Mouse (Mus musculus) midbrain, embryonic 10.5 days (tissue): ENCODE measurements around the gene Trim39. TPM values are rescaled to one million over a fixed set of nuclear protein-coding genes. Genes with fewer than 3 reads are reported as not detected.

ENCODE experiments used
- DNase-seq: peaks from one replicate; pipeline ENCODE4 v3.0.0-alpha.2; 2017; ENCODE audit warnings: low spot score
- H3K27ac ChIP-seq: fragments of 300-500 bp; sonication (generic); replicated peaks from 2 replicates; pipeline ENCODE4 v1.5.1; 2016; ENCODE audit warnings: mild to moderate bottlenecking
- H3K27me3 ChIP-seq: fragments of 300-500 bp; sonication (generic); 2 replicates; pipeline ENCODE4 v1.6.1; 2016; ENCODE audit warnings: low read depth, mild to moderate bottlenecking; ENCODE audit not compliant: poor library complexity, severe bottlenecking
- H3K36me3 ChIP-seq: fragments of 300-500 bp; sonication (generic); 2 replicates; pipeline ENCODE4 v1.6.1; 2016; ENCODE audit warnings: mild to moderate bottlenecking, moderate library complexity
- H3K4me1 ChIP-seq: fragments of 300-500 bp; sonication (generic); 2 replicates; pipeline ENCODE4 v1.6.1; 2016
- H3K4me3 ChIP-seq: fragments of 300-500 bp; sonication (generic); 2 replicates; pipeline ENCODE4 v1.5.1; 2016; ENCODE audit warnings: mild to moderate bottlenecking, moderate library complexity
- H3K9me3 ChIP-seq: fragments of 300-500 bp; sonication (generic); replicated peaks from 2 replicates; pipeline ENCODE4 v1.6.1; 2016; ENCODE audit warnings: mild to moderate bottlenecking
- WGBS: fragments of 180-500 bp; shearing (Covaris S2); methylation state at CpG from one replicate; pipeline ENCODE4 v1.1.7; 2016; 5-methylcytosine and 5-hydroxymethylcytosine counted together
- polyA plus RNA-seq: library from polyadenylated mRNA; unstranded; fragments of >200 nt; fragmentation: Nextera tagmentation; extraction: Ambion mirVana; gene quantifications from 2 replicates; pipeline ENCODE4 v1.2.1, GENCODE M21; 2016

The Trim39 gene
- polyA plus RNA-seq, 1 experiment from 2014 or later = 21.2 TPM

DNA sequence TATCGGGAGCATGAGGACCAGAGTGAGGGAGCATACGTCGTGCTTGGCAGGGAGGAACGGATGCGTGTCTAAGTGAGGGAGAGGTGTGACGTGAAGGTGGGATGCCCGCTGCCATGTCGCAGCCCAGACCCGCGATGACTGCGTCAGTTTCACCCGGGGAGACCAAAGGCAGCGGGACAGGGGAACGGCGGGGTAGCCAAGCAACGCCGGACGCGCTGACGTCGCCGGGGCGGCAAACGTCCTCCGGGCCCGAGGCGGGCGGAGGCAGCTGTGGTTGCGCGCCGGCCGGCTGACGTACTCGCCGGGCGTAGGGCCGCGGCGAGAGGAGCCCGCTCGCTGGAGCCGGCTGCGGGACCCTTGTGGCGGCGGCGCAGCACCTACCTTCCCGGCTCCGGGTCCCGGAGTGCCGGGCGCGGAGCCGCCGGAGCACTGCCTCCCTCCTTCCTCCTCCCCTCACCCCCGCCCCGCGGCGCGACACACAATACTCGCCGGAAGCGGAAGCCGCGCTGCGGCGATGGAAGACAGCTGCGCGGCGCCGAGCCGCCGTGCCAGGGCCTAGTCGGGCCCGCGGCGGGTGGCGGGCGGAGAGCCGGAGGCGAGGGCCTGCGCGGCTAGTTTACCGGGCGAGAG, 976 bp downstream of the Trim39 start:
- peak; percentile 92 for DNase-seq
- under 1% methylated on average over 68 of the region's 84 CpGs for WGBS
- H3K36me3 ChIP-seq = peaks cover 64% of the 10 kb centered on the region
- H3K9me3 ChIP-seq = no peaks in the 10 kb centered on the region
- peak overlapping the region; percentile 80 for H3K4me3 ChIP-seq
- H3K27me3 ChIP-seq = no peaks in the 10 kb centered on the region
- peak overlapping the region; percentile 99 for H3K27ac ChIP-seq
- H3K4me1 ChIP-seq = peaks cover 31% of the 10 kb centered on the region

DNA sequence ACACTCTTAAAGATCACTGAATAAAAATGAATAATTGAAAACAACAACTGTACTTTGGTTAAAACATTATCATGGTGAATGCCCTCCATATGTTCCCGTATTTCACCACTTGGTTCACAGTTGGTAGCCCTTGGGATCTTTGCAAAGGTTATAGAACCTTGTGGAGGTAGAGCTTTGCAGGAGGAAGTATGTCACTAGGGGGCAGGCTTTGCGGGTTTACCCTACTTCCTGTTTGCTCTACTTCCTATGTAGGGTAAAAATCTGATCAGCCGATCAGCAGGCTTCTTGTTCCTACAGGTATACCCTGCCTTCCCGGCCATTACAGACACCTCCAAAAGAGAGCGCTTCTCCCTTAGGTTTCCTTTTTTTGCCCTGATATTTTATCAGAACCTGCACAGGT, 6.2 kb downstream of the Trim39 start:
- no peak for DNase-seq
- Histone ChIP-seq H3K4me1 (peaks cover 11% of the 10 kb centered on the region), H3K27me3 (no peaks in the 10 kb centered on the region), H3K36me3 (peaks cover 79% of the 10 kb centered on the region), H3K9me3 (no peaks in the 10 kb centered on the region), H3K4me3 (no peak overlapping the region), H3K27ac (no peak overlapping the region)
- WGBS = 81% methylated on average over 5 of the region's 5 CpGs

DNA sequence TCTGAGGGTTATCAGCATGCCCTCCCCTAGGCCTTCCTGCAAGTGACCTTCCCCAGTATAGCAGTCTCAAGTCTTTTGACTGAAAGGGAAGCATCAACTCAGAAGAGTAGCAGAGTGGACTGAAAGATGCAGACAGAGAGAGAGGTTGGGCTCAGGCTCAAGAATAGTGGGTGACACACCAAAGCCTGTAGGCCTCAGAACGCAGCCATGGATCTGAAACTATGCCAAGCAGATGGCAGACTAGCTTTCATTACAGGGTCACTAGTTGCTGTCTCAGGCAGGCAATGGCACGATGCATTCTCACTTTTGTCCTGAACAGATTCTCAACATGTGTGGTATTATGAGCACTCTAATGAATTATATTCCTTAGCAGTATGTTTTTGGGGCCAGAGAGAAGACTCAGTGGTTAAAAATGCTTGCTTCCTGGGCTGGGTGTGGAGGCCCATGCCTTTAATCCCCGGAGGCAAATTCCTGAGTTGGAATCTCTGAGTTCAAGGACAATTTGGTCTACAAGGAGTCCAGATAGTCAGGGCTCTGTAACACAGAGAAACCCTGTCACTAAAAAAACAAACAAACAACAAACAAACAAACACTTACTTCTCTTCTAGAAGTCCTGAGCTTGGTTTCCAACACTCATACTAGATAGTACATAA, 7.6 kb downstream of the Trim39 start:
- Histone ChIP-seq H3K9me3 (no peaks in the 10 kb centered on the region), H3K4me3 (no peak overlapping the region), H3K27me3 (no peaks in the 10 kb centered on the region), H3K4me1 (no peaks in the 10 kb centered on the region), H3K27ac (no peak overlapping the region), H3K36me3 (peaks cover 93% of the 10 kb centered on the region)
- 93% methylated on average over 3 of the region's 3 CpGs for WGBS
- no peak for DNase-seq

DNA sequence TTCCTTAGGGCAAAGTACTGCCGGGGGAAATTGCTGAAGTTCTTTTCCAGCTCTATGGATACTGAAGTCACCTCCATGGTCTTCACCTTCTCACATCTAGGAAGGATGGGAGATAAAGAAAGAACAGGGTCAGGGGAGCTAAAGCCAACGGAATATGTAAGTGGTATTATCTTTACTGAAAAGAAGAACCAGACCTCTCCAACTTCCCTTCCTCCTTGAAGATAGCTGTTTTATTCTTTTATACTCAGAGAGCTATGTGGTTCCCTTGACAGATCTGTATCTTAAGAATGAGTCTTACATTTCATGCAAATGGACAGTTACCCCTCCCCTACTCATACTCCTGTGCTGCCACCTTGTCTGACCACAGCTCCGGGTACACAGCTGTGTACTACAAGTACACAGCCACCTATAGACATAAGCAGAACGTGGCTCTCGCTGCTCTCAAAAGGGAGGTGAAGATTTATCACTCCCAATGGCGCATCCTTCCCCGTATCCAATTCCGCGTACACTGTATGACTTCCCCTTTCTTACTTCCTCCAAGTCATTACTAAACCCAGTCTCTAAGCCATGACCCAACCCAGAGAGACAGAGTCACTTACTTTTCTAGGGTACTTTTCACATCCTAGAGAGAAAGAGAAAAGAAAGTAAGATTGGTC, 10.4 kb downstream of the Trim39 start:
- Histone ChIP-seq H3K27ac (no peak overlapping the region), H3K27me3 (no peaks in the 10 kb centered on the region), H3K4me1 (peaks cover 9% of the 10 kb centered on the region), H3K36me3 (peaks cover 82% of the 10 kb centered on the region), H3K9me3 (no peaks in the 10 kb centered on the region), H3K4me3 (no peak overlapping the region)
- no peak for DNase-seq
- 92% methylated on average over 9 of the region's 9 CpGs for WGBS

DNA sequence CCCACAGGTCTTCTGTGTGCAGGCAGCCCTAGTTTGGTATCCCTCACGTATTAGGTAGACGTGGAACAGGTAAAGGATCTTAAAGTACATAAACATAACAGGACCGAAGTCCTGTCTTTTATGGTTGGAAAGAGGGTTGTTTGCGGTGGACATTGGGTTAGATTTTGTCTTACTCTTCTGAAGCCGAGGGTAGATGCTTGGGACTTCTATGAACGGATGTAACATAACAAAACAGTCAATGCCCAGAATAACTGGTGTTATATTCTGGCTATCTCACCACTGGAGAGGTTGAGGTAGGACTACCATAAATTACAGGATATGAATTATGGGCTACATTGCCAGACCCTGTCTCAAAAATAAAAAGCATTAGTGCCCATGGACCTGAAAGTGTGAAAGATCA, 14.1 kb downstream of the Trim39 start, which contains the start of gene Rpp21:
Gene Rpp21, minus strand, starts transcription at position 101 of the 400 bp plus-strand sequence.
- no peak for DNase-seq
- H3K27me3 ChIP-seq = no peaks in the 10 kb centered on the region
- H3K27ac ChIP-seq = peak within 1 kb of the TSS; percentile 89
- H3K36me3 ChIP-seq = peaks cover 51% of the 10 kb centered on the region
- no peaks in the 10 kb centered on the region for H3K9me3 ChIP-seq
- peak within 1 kb of the TSS; percentile 86 for H3K4me3 ChIP-seq
- WGBS = 53% methylated on average over 6 of the region's 6 CpGs
- peaks cover 11% of the 10 kb centered on the region for H3K4me1 ChIP-seq

DNA sequence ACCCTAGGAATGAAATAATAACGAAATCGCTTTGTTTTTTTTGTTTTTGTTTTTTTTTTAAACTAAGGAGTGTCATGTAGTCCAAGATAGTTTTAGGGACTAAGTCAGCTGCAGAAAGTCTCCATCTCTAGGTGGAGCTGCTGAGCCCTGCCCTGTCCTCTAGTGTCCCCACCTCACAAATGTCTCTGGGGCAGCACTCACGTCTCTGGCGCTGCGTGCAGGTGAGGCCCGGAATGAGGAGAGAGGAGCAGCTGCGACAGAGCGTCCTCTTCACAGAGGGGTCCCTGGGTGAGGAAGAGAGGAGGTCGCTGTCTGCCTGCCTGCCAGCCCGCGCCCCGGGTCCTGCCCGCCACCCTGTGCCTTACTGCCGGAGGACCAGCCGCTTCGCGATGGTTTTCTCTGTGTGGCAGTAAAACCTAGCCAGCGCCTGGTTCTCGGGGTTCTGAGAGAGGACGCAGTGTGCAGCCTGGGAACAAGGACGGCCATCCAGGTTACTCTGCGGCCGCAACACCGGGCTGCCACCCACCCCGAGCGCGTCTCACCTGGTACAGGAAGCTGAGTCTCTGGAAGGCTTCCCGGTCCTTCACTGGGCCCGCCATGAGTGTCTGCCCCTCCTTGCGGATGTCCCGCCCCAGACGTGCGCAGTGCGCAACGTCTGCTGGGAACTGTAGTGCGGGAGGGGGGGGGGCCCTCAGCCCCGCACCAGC, 14.7 kb downstream of the Trim39 start:
- peak overlapping the region; percentile 86 for H3K4me3 ChIP-seq
- H3K9me3 ChIP-seq = no peaks in the 10 kb centered on the region
- WGBS = under 1% methylated on average over 37 of the region's 37 CpGs
- H3K4me1 ChIP-seq = peaks cover 12% of the 10 kb centered on the region
- H3K27me3 ChIP-seq = peaks cover 5% of the 10 kb centered on the region
- DNase-seq = peak; percentile 75
- peaks cover 46% of the 10 kb centered on the region for H3K36me3 ChIP-seq
- peak overlapping the region; percentile 89 for H3K27ac ChIP-seq

DNA sequence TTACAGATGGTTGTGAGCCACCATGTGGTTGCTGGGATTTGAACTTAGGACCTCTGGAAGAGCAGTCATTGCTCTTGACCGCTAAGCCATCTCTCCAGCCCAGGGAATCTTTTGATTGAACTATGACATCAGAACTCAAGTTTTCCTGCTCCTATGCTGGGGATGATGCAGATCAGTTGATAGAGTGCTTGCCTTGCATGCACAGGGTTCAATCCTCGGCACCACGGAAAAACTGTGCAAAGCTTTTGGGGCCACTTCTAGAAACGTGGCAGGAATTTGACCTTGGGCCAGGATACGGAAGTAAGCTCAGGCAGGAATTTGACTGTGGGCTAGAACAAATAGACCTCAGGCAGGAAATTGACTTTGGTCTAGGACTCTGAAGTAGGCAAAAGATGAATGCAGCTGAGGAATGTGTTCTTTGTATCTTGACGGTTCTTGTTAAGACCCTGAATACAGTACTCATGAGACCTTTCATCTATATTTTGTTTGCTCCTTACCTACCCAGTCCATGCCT, 18.9 kb downstream of the Trim39 start:
- DNase-seq = no peak
- WGBS = 72% methylated on average over 6 of the region's 6 CpGs
- H3K9me3 ChIP-seq = no peaks in the 10 kb centered on the region

DNA sequence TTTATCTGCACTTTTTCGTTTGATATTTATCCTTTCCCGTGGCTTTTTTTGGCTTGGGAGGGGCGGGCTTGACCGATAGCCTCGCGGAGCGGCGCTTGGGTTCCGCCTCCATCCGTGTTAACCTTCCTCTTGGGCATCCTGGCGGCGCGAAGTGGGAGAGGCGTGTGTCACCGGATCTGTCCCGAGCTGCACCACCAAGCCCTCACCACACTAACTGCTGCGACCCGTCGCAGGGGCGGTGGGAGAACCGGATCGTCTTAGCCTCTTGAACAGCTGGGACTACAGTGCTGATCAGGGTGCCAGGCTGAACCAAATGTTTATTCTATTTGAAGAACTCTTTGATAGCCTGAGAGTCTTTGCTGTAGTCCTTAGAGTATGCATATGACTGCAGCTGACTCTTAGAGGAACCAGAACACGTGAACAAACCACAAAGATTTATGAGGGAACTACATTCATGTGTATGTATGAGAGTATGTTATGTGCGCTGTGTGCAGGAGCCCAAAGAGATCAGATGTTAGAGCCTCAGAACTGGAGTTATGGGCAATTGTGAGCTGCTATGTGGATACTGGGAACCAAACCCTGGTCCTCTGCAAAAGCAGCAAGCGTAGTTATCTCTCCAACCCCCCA, 19.7 kb downstream of the Trim39 start:
- Histone ChIP-seq H3K27me3 (peaks cover 51% of the 10 kb centered on the region), H3K9me3 (no peaks in the 10 kb centered on the region), H3K4me1 (peaks cover 18% of the 10 kb centered on the region), H3K4me3 (peak overlapping the region; percentile 43), H3K36me3 (0 out of 2 replicates have a peak, but pooled peaks cover 4% of the 10 kb centered on the region), H3K27ac (no peak overlapping the region)
- DNase-seq = peak; percentile 40
- 11% methylated on average over 25 of the region's 25 CpGs for WGBS

More for the DNA sequence above, 18.9 kb downstream of the Trim39 start:
- 0 out of 2 replicates have a peak, but pooled peaks cover 4% of the 10 kb centered on the region for H3K36me3 ChIP-seq
- no peak overlapping the region for H3K4me3 ChIP-seq
- H3K27me3 ChIP-seq = peaks cover 44% of the 10 kb centered on the region
- H3K4me1 ChIP-seq = peaks cover 21% of the 10 kb centered on the region
- H3K27ac ChIP-seq = no peak overlapping the region

DNA sequence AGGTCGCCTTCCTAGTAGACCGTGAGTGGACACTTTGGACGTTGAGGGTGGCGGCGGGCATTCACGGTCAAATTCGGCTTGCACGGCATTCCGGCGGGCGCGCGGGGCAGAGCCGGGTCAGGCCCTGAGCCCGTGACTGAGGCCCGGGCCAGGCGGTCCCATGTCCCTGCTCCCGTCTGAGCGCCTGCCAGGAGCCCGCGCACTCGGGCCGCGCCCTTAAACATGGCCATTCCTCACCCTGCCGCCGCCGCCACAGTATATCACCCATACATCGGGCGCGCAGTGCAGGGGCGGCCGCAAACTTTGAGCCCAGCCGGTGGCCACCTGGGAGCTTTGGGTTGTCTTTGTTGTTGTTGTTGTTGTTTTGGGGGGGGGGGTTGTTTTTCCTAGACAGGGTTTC, 23.2 kb downstream of the Trim39 start:
- WGBS = 28% methylated on average over 33 of the region's 33 CpGs
- DNase-seq = no peak
- H3K4me3 ChIP-seq = peak overlapping the region; percentile 30

DNA sequence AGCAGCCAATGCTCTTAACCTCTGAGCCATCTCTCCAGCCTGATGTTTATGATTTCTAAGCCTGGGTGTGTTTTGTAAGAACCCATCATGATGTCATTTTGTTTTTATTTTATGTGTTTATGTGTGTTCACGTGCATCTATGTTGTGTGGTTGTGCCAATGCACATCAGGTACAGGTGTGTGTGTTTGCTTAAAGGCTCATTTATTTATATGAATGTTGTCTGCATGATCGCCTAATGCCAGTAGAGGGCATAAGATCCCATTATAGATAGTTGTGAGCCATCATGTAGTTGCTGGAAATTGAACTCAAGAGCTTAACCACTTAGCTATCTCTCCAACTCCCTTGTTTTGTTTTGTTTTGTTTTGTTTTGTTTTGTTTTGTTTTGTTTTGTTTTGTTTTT, 26.3 kb downstream of the Trim39 start:
- 89% methylated on average over 2 of the region's 2 CpGs for WGBS
- Histone ChIP-seq H3K27ac (no peak overlapping the region), H3K4me3 (no peak overlapping the region), H3K27me3 (peaks cover 31% of the 10 kb centered on the region), H3K9me3 (peaks cover 4% of the 10 kb centered on the region; the same call in 1 of the 2 replicates), H3K36me3 (no peaks in the 10 kb centered on the region), H3K4me1 (peaks cover 8% of the 10 kb centered on the region)
- DNase-seq = no peak

More for the DNA sequence above, 23.2 kb downstream of the Trim39 start:
- H3K36me3 ChIP-seq = no peaks in the 10 kb centered on the region
- no peak overlapping the region for H3K27ac ChIP-seq
- H3K4me1 ChIP-seq = peaks cover 10% of the 10 kb centered on the region
- H3K9me3 ChIP-seq = peaks cover 4% of the 10 kb centered on the region; the same call in 1 of the 2 replicates
- peaks cover 51% of the 10 kb centered on the region for H3K27me3 ChIP-seq

DNA sequence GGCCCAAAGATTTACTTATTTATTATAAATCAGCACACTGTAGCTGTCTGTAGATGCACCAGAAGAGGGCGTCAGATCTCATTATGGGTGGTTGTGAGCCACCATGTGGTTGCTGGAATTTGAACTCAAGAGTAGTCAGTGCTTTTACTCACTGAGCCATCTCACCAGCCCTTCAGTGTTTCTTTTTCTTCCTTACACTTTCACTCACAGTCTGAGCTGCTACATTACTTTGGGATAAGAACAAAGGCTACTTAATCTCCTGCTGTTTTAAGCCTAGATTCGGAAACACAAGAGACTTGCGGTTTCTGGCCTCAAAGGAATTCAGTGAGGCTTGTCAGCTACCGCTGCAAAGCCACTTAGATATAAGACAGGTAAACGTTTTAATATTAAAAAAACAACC, 28.0 kb downstream of the Trim39 start:
- no peak for DNase-seq
- H3K36me3 ChIP-seq = no peaks in the 10 kb centered on the region
- no peak overlapping the region for H3K4me3 ChIP-seq
- peaks cover 10% of the 10 kb centered on the region for H3K4me1 ChIP-seq
- 21% methylated on average over 5 of the region's 5 CpGs for WGBS
- peaks cover 4% of the 10 kb centered on the region; the same call in 1 of the 2 replicates for H3K9me3 ChIP-seq
- H3K27ac ChIP-seq = no peak overlapping the region
- H3K27me3 ChIP-seq = peaks cover 17% of the 10 kb centered on the region
